Mouse (Mus musculus): Measurements from ENCODE around the gene H60c.
"Not testable (repeated sequence)": the region's sequence is repeated elsewhere in the genome, so short reads cannot be mapped to it uniquely, and the experiment has no call there.

Gene H60c

GRCm38 (mm10) chr10:3267671-3268070, at the start of gene H60c:
H60c (minus strand) TSS chr10:3267771.
- no peak for DNase-seq (ENCODE audit: low spot score)

GRCm38 (mm10) chr10:3308821-3309206, 41.2 kb upstream of the H60c start:
- no peak for DNase-seq (ENCODE audit: low spot score)

- no peak for DNase-seq (ENCODE audit: low spot score)
These were observed 40.7 kb upstream of the H60c start for GRCm38 (mm10) chr10:3308180-3308820.

- DNase-seq (ENCODE audit: low spot score): no peak
These were observed 40.2 kb upstream of the H60c start for GRCm38 (mm10) chr10:3307752-3308151.

- no peak for DNase-seq (ENCODE audit: low spot score)
These were observed 26.4 kb upstream of the H60c start for GRCm38 (mm10) chr10:3293969-3294368.

- DNase-seq (ENCODE audit: low spot score): no peak
These were observed 13.5 kb upstream of the H60c start for GRCm38 (mm10) chr10:3281047-3281446.

- DNase-seq (ENCODE audit: low spot score): no peak
These were observed 6.5 kb upstream of the H60c start for GRCm38 (mm10) chr10:3274065-3274464.

GRCm38 (mm10) chr10:3271036-3271435, 3.5 kb upstream of the H60c start:
- no peak for DNase-seq (ENCODE audit: low spot score)

GRCm38 (mm10) chr10:3266729-3267128, 842 bp downstream of the H60c start:
- DNase-seq (ENCODE audit: low spot score): no peak

GRCm38 (mm10) chr10:3262784-3263183, 4.8 kb downstream of the H60c start:
- no peak for DNase-seq (ENCODE audit: low spot score)

- DNase-seq (ENCODE audit: low spot score): no peak
These were observed 10.2 kb downstream of the H60c start for GRCm38 (mm10) chr10:3257391-3257790.

GRCm38 (mm10) chr10:3238436-3238835, 29.1 kb downstream of the H60c start:
- not testable (repeated sequence) for DNase-seq (ENCODE audit: low spot score)

GRCm38 (mm10) chr10:3236638-3237270, 30.8 kb downstream of the H60c start:
- no peak for DNase-seq (ENCODE audit: low spot score)

GRCm38 (mm10) chr10:3228447-3229195, 39.0 kb downstream of the H60c start:
- DNase-seq (ENCODE audit: low spot score): no peak
